Mouse (Mus musculus) embryonic facial prominence, embryonic 14.5 days (tissue): ENCODE results near the gene Ttc39b. TPM values are rescaled to one million over a fixed set of nuclear protein-coding genes. Genes with fewer than 3 reads are reported as not detected.

Experiments
- ATAC-seq: fragments of 200-750 bp; cut with Nextera tagmentation; 2 replicates; pipeline ENCODE4 v1.8.0; 2017; ENCODE audit warnings: low read depth, moderate number of reproducible peaks, moderate TSS enrichment
- DNase-seq: peaks from one replicate; pipeline ENCODE4 v3.0.0-alpha.2; 2015; ENCODE audit warnings: low spot score
- H3K27ac ChIP-seq: fragments of 300-500 bp; sonication (generic); replicated peaks from 2 replicates; pipeline ENCODE4 v1.5.1; 2014; ENCODE audit warnings: low read depth, mild to moderate bottlenecking, low read length, moderate library complexity
- H3K27me3 ChIP-seq: fragments of 300-500 bp; sonication (generic); replicated peaks from 2 replicates; pipeline ENCODE4 v1.6.1; 2014; ENCODE audit warnings: low read length; ENCODE audit not compliant: control insufficient read depth, insufficient read depth
- H3K36me3 ChIP-seq: fragments of 300-500 bp; sonication (generic); 2 replicates; pipeline ENCODE4 v1.6.1; 2014; ENCODE audit warnings: low read length, mixed read lengths; ENCODE audit not compliant: control insufficient read depth, insufficient read depth
- H3K4me1 ChIP-seq: fragments of 300-500 bp; sonication (generic); 2 replicates; pipeline ENCODE4 v1.6.1; 2014; ENCODE audit warnings: antibody characterized with exemption, low read length; ENCODE audit not compliant: control insufficient read depth, insufficient read depth
- H3K4me2 ChIP-seq: fragments of 300-500 bp; sonication (generic); 2 replicates; pipeline ENCODE4 v1.6.1; 2014; ENCODE audit warnings: low read depth, mild to moderate bottlenecking, low read length, moderate library complexity, mixed read lengths
- H3K4me3 ChIP-seq: fragments of 300-500 bp; sonication (generic); 2 replicates; pipeline ENCODE4 v1.5.1; 2014; ENCODE audit warnings: low read depth, mild to moderate bottlenecking, low read length
- H3K9ac ChIP-seq: fragments of 300-500 bp; sonication (generic); 2 replicates; pipeline ENCODE4 v1.6.1; 2014; ENCODE audit warnings: low read depth, mild to moderate bottlenecking, low read length, moderate library complexity, mixed read lengths
- H3K9me3 ChIP-seq: fragments of 300-500 bp; sonication (generic); 2 replicates; pipeline ENCODE4 v1.6.1; 2016; ENCODE audit warnings: low read length; ENCODE audit not compliant: control insufficient read depth
- WGBS: fragments of 180-500 bp; shearing (Covaris S2); extraction: QIAGEN DNeasy Blood & Tissue Kit; methylation state at CpG from one replicate; pipeline ENCODE4 v1.1.7; 2014; 5-methylcytosine and 5-hydroxymethylcytosine counted together
- polyA plus RNA-seq: library from polyadenylated mRNA; unstranded; fragments of >200 nt; fragmentation: Nextera tagmentation; extraction: Ambion mirVana; gene quantifications from 2 replicates; pipeline ENCODE4 v1.2.1, GENCODE M21; 2014

The Ttc39b gene
- polyA plus RNA-seq, 1 experiment from 2014 or later = 5.5 TPM

- Histone ChIP-seq H3K9me3 (no peaks in the 10 kb centered on the region), H3K36me3 (no peaks in the 10 kb centered on the region), H3K27ac (no peak overlapping the region), H3K4me2 (no peak overlapping the region), H3K4me3 (no peak overlapping the region), H3K4me1 (peaks cover 3% of the 10 kb centered on the region; the same call in 1 of the 2 replicates), H3K27me3 (no peaks in the 10 kb centered on the region), H3K9ac (no peak overlapping the region)
- WGBS = 31% methylated on average over 5 of the region's 5 CpGs
- DNase-seq = no peak
- no peak for ATAC-seq
Observed at GRCm38 (mm10) chr4:83224242-83224641, 99.8 kb downstream of the Ttc39b start.

GRCm38 (mm10) chr4:83223197-83223596 is 100.9 kb downstream of the Ttc39b start:
- Histone ChIP-seq H3K27ac (no peak overlapping the region), H3K27me3 (no peaks in the 10 kb centered on the region), H3K4me1 (peaks cover 3% of the 10 kb centered on the region; the same call in 1 of the 2 replicates), H3K9me3 (no peaks in the 10 kb centered on the region), H3K4me3 (no peak overlapping the region), H3K4me2 (no peak overlapping the region), H3K9ac (no peak overlapping the region), H3K36me3 (no peaks in the 10 kb centered on the region)
- ATAC-seq (no peak), DNase-seq (no peak)
- WGBS = 76% methylated on average over 5 of the region's 5 CpGs

- H3K9ac ChIP-seq = no peak overlapping the region
- H3K4me1 ChIP-seq = peaks cover 3% of the 10 kb centered on the region; the same call in 1 of the 2 replicates
- no peak overlapping the region for H3K4me2 ChIP-seq
- H3K27ac ChIP-seq = no peak overlapping the region
- WGBS = 85% methylated on average over 13 of the region's 13 CpGs
- no peak for DNase-seq
- H3K9me3 ChIP-seq = no peaks in the 10 kb centered on the region
- ATAC-seq = no peak
- H3K36me3 ChIP-seq = no peaks in the 10 kb centered on the region
- no peak overlapping the region for H3K4me3 ChIP-seq
- no peaks in the 10 kb centered on the region for H3K27me3 ChIP-seq
Observed at GRCm38 (mm10) chr4:83220761-83221557, 103.1 kb downstream of the Ttc39b start.

- no peaks in the 10 kb centered on the region for H3K27me3 ChIP-seq
- 81% methylated on average over 5 of the region's 5 CpGs for WGBS
Observed at GRCm38 (mm10) chr4:83219253-83219652, 104.8 kb downstream of the Ttc39b start.

GRCm38 (mm10) chr4:83217128-83217527 is 106.9 kb downstream of the Ttc39b start:
- Histone ChIP-seq H3K27ac (no peak overlapping the region), H3K27me3 (no peaks in the 10 kb centered on the region), H3K4me1 (peaks cover 17% of the 10 kb centered on the region), H3K36me3 (no peaks in the 10 kb centered on the region), H3K9ac (no peak overlapping the region), H3K4me3 (no peak overlapping the region), H3K4me2 (no peak overlapping the region), H3K9me3 (no peaks in the 10 kb centered on the region)
- no peak for ATAC-seq
- no peak for DNase-seq
- WGBS = 93% methylated on average over 5 of the region's 5 CpGs

More at GRCm38 (mm10) chr4:83219253-83219652, 104.8 kb downstream of the Ttc39b start:
- DNase-seq = no peak
- Histone ChIP-seq H3K9me3 (no peaks in the 10 kb centered on the region), H3K4me1 (peaks cover 17% of the 10 kb centered on the region), H3K36me3 (no peaks in the 10 kb centered on the region), H3K4me2 (no peak overlapping the region), H3K4me3 (no peak overlapping the region), H3K9ac (no peak overlapping the region), H3K27ac (no peak overlapping the region)
- ATAC-seq = no peak

- 78% methylated on average over 7 of the region's 7 CpGs for WGBS
- Histone ChIP-seq H3K4me2 (no peak overlapping the region), H3K9me3 (no peaks in the 10 kb centered on the region), H3K27me3 (no peaks in the 10 kb centered on the region), H3K9ac (no peak overlapping the region), H3K27ac (no peak overlapping the region), H3K4me3 (no peak overlapping the region), H3K4me1 (peaks cover 17% of the 10 kb centered on the region), H3K36me3 (no peaks in the 10 kb centered on the region)
- ATAC-seq (no peak), DNase-seq (no peak)
Observed at GRCm38 (mm10) chr4:83216381-83216780, 107.7 kb downstream of the Ttc39b start.

GRCm38 (mm10) chr4:83215776-83216175 is 108.3 kb downstream of the Ttc39b start:
- no peak for ATAC-seq

GRCm38 (mm10) chr4:83214822-83215558 is 109.1 kb downstream of the Ttc39b start:
- WGBS = 30% methylated on average over 9 of the region's 9 CpGs
- H3K27me3 ChIP-seq = no peaks in the 10 kb centered on the region
- H3K36me3 ChIP-seq = no peaks in the 10 kb centered on the region
- H3K4me3 ChIP-seq = no peak overlapping the region
- 0 out of 2 replicates have a peak, but pooled peaks have one; percentile 41 for ATAC-seq
- peak overlapping the region; percentile 72 for H3K27ac ChIP-seq
- peak; percentile 78 for DNase-seq
- no peak overlapping the region; the same call in 1 of the 2 replicates for H3K9ac ChIP-seq
- peaks cover 17% of the 10 kb centered on the region for H3K4me1 ChIP-seq
- H3K4me2 ChIP-seq = 0 out of 2 replicates have a peak overlapping the region, but pooled peaks have one; percentile 14
- no peaks in the 10 kb centered on the region for H3K9me3 ChIP-seq

More at GRCm38 (mm10) chr4:83215776-83216175, 108.3 kb downstream of the Ttc39b start:
- H3K4me2 ChIP-seq = no peak overlapping the region
- H3K9me3 ChIP-seq = no peaks in the 10 kb centered on the region
- H3K27ac ChIP-seq = 0 out of 2 replicates have a peak overlapping the region, but pooled peaks have one; percentile 6
- no peaks in the 10 kb centered on the region for H3K36me3 ChIP-seq
- peaks cover 17% of the 10 kb centered on the region for H3K4me1 ChIP-seq
- no peak overlapping the region for H3K9ac ChIP-seq
- no peaks in the 10 kb centered on the region for H3K27me3 ChIP-seq
- no peak overlapping the region for H3K4me3 ChIP-seq
- DNase-seq = no peak
- WGBS = 78% methylated on average over 1 of the region's 1 CpGs
